Mouse (Mus musculus) stomach, postnatal 0 days (tissue): ENCODE measurements around the gene Hoxa3.

ENCODE experiments used
- CTCF ChIP-seq: IDR thresholded peaks from 2 replicates; pipeline ENCODE4 v1.5.1; 2016; ENCODE audit warnings: antibody characterized with exemption, low read depth, mild to moderate bottlenecking, moderate library complexity
- EP300 ChIP-seq: optimal IDR thresholded peaks from 2 replicates; pipeline ENCODE3; 2016; ENCODE audit warnings: antibody characterized with exemption

DNA sequence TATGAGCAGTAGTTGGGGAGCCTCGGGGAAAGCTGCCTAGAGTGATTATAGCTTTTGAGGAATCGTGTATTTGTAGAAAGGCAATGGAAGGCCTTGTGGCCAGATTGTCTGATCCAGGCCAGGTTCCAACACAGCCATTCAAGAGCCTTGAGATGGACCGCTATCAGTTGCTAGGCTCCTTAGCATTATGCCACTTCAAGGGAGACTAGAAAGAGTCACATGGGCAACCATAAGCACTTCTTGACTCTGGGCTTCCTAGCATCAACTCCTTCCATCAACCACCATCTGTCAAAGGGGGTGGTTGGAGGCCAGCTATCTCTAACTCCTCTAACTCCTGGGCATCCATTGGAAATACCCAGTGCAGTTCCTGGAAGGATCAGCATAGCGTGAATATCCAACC is 36.7 kb upstream of the Hoxa3 start:
- TF ChIP-seq CTCF (no peak), EP300 (no peak)
